Mouse (Mus musculus): ENCODE results near the gene Cdc37l1. TPM values are rescaled to one million over a fixed set of nuclear protein-coding genes. Genes with fewer than 3 reads are reported as not detected.

Gene Cdc37l1
- total and polyA plus RNA-seq, 2 experiments from 2014 or later, result 50.3 to 98.7 TPM

GRCm38 (mm10) chr19:29016204-29016765 is 26.1 kb downstream of the Cdc37l1 start:
- Histone ChIP-seq H3K9me3 (replicated peaks; ENCODE audit: control insufficient read depth, low read length) (no peaks in the 10 kb centered on the region), H3K4me2 (ENCODE audit: low read depth, low read length) (no peak overlapping the region), H3K36me3 (replicated peaks; ENCODE audit: control insufficient read depth, insufficient read depth, low read length) (peaks cover 78% of the 10 kb centered on the region), H3K27me3 (ENCODE audit: control insufficient read depth, insufficient read depth, low read length) (no peaks in the 10 kb centered on the region), H3K4me1 (ENCODE audit: control insufficient read depth, insufficient read depth) (no peaks in the 10 kb centered on the region), H3K4me3 (ENCODE audit: low read depth, low read length) (no peak overlapping the region), H3K27ac (ENCODE audit: low read depth) (no peak overlapping the region; the same call in 1 of the 2 replicates), H3K9ac (replicated peaks; ENCODE audit: low read depth, low read length) (no peak overlapping the region)
- ATAC-seq (ENCODE audit: insufficient read depth, low read depth) (no peak), DNase-seq (ENCODE audit: low spot score) (no peak)
- 50% methylated on average over 5 of the region's 5 CpGs for WGBS
- no peak for TF ChIP-seq EP300 (IDR thresholded peaks at IDR 0.05; ENCODE audit: low read depth)
- no peak for TF ChIP-seq CTCF (IDR thresholded peaks at IDR 0.05; ENCODE audit: low read depth)

- ATAC-seq (ENCODE audit: insufficient read depth, low read depth) (no peak), DNase-seq (ENCODE audit: low spot score) (no peak)
- Histone ChIP-seq H3K9ac (replicated peaks; ENCODE audit: low read depth, low read length) (no peak overlapping the region), H3K27ac (ENCODE audit: low read depth) (no peak overlapping the region; the same call in 1 of the 2 replicates), H3K4me1 (ENCODE audit: control insufficient read depth, insufficient read depth) (no peaks in the 10 kb centered on the region), H3K36me3 (replicated peaks; ENCODE audit: control insufficient read depth, insufficient read depth, low read length) (peaks cover 78% of the 10 kb centered on the region), H3K27me3 (ENCODE audit: control insufficient read depth, insufficient read depth, low read length) (no peaks in the 10 kb centered on the region), H3K4me3 (ENCODE audit: low read depth, low read length) (no peak overlapping the region), H3K4me2 (ENCODE audit: low read depth, low read length) (no peak overlapping the region), H3K9me3 (replicated peaks; ENCODE audit: control insufficient read depth, low read length) (no peaks in the 10 kb centered on the region)
- 44% methylated on average over 5 of the region's 5 CpGs for WGBS
- no peak for TF ChIP-seq CTCF (IDR thresholded peaks at IDR 0.05; ENCODE audit: low read depth)
- TF ChIP-seq EP300 (IDR thresholded peaks at IDR 0.05; ENCODE audit: low read depth), result no peak
Observed at GRCm38 (mm10) chr19:29016786-29017185, 26.6 kb downstream of the Cdc37l1 start.

GRCm38 (mm10) chr19:29019647-29020046 is 29.5 kb downstream of the Cdc37l1 start:
- Histone ChIP-seq H3K4me1 (ENCODE audit: control insufficient read depth, insufficient read depth) (no peaks in the 10 kb centered on the region; the same call in 1 of the 2 replicates), H3K4me2 (ENCODE audit: low read depth, low read length) (no peak overlapping the region), H3K36me3 (replicated peaks; ENCODE audit: control insufficient read depth, insufficient read depth, low read length) (peaks cover 70% of the 10 kb centered on the region), H3K9me3 (replicated peaks; ENCODE audit: control insufficient read depth, low read length) (no peaks in the 10 kb centered on the region), H3K4me3 (ENCODE audit: low read depth, low read length) (no peak overlapping the region), H3K27ac (ENCODE audit: low read depth) (no peak overlapping the region), H3K27me3 (ENCODE audit: control insufficient read depth, insufficient read depth, low read length) (no peaks in the 10 kb centered on the region), H3K9ac (replicated peaks; ENCODE audit: low read depth, low read length) (no peak overlapping the region)
- ATAC-seq (ENCODE audit: insufficient read depth, low read depth) (no peak), DNase-seq (ENCODE audit: low spot score) (no peak)
- 91% methylated on average over 3 of the region's 3 CpGs for WGBS
- TF ChIP-seq CTCF (IDR thresholded peaks at IDR 0.05; ENCODE audit: low read depth) (peak; percentile 22), EP300 (IDR thresholded peaks at IDR 0.05; ENCODE audit: low read depth) (no peak)

GRCm38 (mm10) chr19:29021754-29022345 is 31.7 kb downstream of the Cdc37l1 start:
- DNase-seq (ENCODE audit: low spot score) (no peak), ATAC-seq (ENCODE audit: insufficient read depth, low read depth) (no peak)
- H3K4me1 ChIP-seq (ENCODE audit: control insufficient read depth, insufficient read depth), result no peaks in the 10 kb centered on the region; the same call in 1 of the 2 replicates
- peaks cover 77% of the 10 kb centered on the region for H3K36me3 ChIP-seq (replicated peaks; ENCODE audit: control insufficient read depth, insufficient read depth, low read length)
- H3K4me3 ChIP-seq (ENCODE audit: low read depth, low read length), result no peak overlapping the region
- H3K27me3 ChIP-seq (ENCODE audit: control insufficient read depth, insufficient read depth, low read length), result no peaks in the 10 kb centered on the region
- TF ChIP-seq EP300 (IDR thresholded peaks at IDR 0.05; ENCODE audit: low read depth) (no peak), CTCF (IDR thresholded peaks at IDR 0.05; ENCODE audit: low read depth) (no peak)
- no peak overlapping the region for H3K9ac ChIP-seq (replicated peaks; ENCODE audit: low read depth, low read length)
- WGBS, result 87% methylated on average over 7 of the region's 7 CpGs
- H3K4me2 ChIP-seq (ENCODE audit: low read depth, low read length), result no peak overlapping the region
- no peaks in the 10 kb centered on the region for H3K9me3 ChIP-seq (replicated peaks; ENCODE audit: control insufficient read depth, low read length)
- H3K27ac ChIP-seq (ENCODE audit: low read depth), result no peak overlapping the region

GRCm38 (mm10) chr19:29024391-29024947 is 34.3 kb downstream of the Cdc37l1 start:
- Histone ChIP-seq H3K9ac (replicated peaks; ENCODE audit: low read depth, low read length) (no peak overlapping the region), H3K27ac (ENCODE audit: low read depth) (peak overlapping the region; percentile 56), H3K4me1 (ENCODE audit: control insufficient read depth, insufficient read depth) (no peaks in the 10 kb centered on the region; the same call in none of the 2 replicates), H3K4me3 (ENCODE audit: low read depth, low read length) (no peak overlapping the region), H3K27me3 (ENCODE audit: control insufficient read depth, insufficient read depth, low read length) (no peaks in the 10 kb centered on the region), H3K4me2 (ENCODE audit: low read depth, low read length) (no peak overlapping the region), H3K9me3 (replicated peaks; ENCODE audit: control insufficient read depth, low read length) (no peaks in the 10 kb centered on the region), H3K36me3 (replicated peaks; ENCODE audit: control insufficient read depth, insufficient read depth, low read length) (peaks cover 59% of the 10 kb centered on the region)
- 35% methylated on average over 11 of the region's 11 CpGs for WGBS
- no peak for TF ChIP-seq CTCF (IDR thresholded peaks at IDR 0.05; ENCODE audit: low read depth)
- TF ChIP-seq EP300 (IDR thresholded peaks at IDR 0.05; ENCODE audit: low read depth), result peak; percentile 72
- DNase-seq (ENCODE audit: low spot score), result no peak
- peak; percentile 78 for ATAC-seq (ENCODE audit: insufficient read depth, low read depth)

All from heart, postnatal 0 days (tissue).